Mouse (Mus musculus) gastrocnemius, adult 2 months (tissue): Measurements from ENCODE around the gene Arl5c. TPM values are rescaled to one million over a fixed set of nuclear protein-coding genes. Genes with fewer than 3 reads are reported as not detected.

Experiments used
- DNase-seq: peaks from one replicate; pipeline ENCODE4 v3.0.0; 2022
- H3K27ac ChIP-seq: fragments of 200-600 bp; 2 replicates; pipeline ENCODE4 v1.8.1; 2022; ENCODE audit warnings: mild to moderate bottlenecking
- H3K4me3 ChIP-seq: fragments of 200-600 bp; 2 replicates; pipeline ENCODE4 v1.8.1; 2022; ENCODE audit warnings: mild to moderate bottlenecking, moderate library complexity
- CTCF ChIP-seq: fragments of 200-600 bp; IDR thresholded peaks from 2 replicates; pipeline ENCODE4 v1.8.1; 2022; ENCODE audit warnings: antibody characterized with exemption, mild to moderate bottlenecking, moderate library complexity
- intact Hi-C: fragments of 180-260 bp; cut with DNase I; formaldehyde crosslinking; loops from one replicate; pipeline ENCODE4 v1.15.1; 2025
- total RNA-seq, 2 experiments: library from RNA; stranded (reverse); gene quantifications; 2 replicates each; pipeline ENCODE4 v1.2.3; 2021

Gene Arl5c
- total RNA-seq, 2 experiments from 2014 or later = 0.31 to 0.47 TPM

DNA sequence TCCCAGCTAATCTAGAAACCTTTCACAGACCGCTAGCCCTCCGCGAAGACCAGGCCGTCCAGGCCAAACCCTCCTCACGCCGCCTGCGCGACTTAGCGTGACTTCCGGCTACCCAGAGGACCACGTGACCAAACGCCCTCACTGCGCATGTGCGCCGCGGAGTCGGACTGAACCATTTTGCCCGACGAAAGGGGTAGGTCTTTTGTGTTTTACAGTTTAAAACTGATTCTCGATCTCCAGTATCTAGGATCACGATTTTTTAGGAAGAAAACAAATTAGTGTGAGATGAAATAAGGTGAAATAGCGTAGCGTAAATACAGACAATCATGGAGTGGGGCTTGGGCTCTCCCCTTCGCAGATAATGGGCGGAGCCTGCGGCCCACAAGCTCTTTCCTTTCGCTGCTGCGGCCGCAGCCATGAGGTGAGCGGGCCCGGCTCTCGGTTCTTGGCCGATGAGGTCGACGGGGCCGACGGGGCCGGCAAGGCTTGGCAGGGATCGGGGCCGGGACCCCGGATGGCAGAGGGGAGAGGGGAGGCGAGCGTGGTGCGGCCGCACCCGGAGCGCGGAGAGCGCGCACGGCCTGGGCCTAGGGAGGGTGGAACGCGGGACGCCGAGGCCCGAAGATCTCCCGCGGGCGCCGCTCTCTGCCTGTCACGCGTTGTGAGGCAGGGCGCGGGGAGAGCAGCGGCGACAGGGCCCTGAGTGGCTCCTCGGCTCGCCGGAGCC lies 30.8 kb upstream of the Arl5c start, which contains the start of gene Rpl19:
Gene Rpl19 (plus strand): TSS at position 141 of the 727 bp plus-strand sequence.
- no peak for TF ChIP-seq CTCF
- peak; percentile 96 for DNase-seq
- peak within 1 kb of the TSS; percentile 81 for H3K4me3 ChIP-seq
- intact Hi-C loops = loop anchor here (5.0 kb wide), 2 partner anchors 121 to 176 kb away; partner anchors contain the start of gene Cdk12
- H3K27ac ChIP-seq = peak within 1 kb of the TSS; percentile 97

DNA sequence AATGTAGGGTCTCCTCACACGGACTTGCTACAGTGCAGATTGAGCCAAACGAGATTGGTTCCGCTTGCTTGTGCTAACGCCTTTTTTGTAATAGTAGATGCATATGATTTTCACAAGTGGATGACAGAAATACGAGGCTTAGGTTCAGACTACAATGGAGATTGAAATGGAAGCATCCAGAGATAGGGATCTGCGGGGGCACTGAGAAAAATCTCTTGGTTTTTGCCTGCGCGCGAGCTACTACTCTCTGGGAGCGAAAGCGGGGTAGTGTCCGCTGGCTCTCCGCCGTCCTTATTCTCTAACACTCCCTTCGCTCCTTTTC lies 30.2 kb upstream of the Arl5c start:
- TF ChIP-seq CTCF = no peak
- H3K4me3 ChIP-seq = peak overlapping the region; percentile 81
- no peak for DNase-seq
- intact Hi-C loops = loop anchor here (5.0 kb wide), 2 partner anchors 121 to 176 kb away; partner anchors contain the start of gene Cdk12
- peak overlapping the region; percentile 97 for H3K27ac ChIP-seq

DNA sequence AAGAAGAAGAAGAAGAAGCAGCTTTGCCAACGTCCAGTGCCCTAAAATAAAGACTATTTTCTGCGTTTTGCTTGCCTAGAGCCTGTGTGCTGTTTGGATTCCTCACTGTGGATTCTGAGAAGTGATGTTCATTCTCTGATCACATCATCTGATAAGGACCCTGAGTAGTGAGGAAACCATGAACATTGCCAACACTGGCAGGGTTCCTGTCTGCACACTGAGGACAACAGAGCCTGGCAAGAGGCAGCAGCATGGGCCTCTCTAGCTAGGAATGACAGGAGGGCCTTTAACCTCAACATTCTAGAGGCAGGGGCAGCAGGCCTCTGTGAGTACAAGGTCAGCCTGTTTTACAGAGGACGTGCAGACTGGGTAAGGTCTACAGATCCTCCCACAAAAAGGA lies 28.5 kb upstream of the Arl5c start:
- intact Hi-C loops = no loop called here
- TF ChIP-seq CTCF = no peak
- Histone ChIP-seq H3K27ac (no peak overlapping the region), H3K4me3 (no peak overlapping the region)
- no peak for DNase-seq

- Histone ChIP-seq H3K27ac (peak within 1 kb of the TSS; percentile 88), H3K4me3 (peak within 1 kb of the TSS; percentile 87)
- DNase-seq = peak; percentile 80
- TF ChIP-seq CTCF = no peak
- intact Hi-C loops = no loop called here
These were observed 26.8 kb upstream of the Arl5c start, which contains the start of gene Cacnb1 for GRCm38 (mm10) chr11:98022555-98023371. Gene Cacnb1 (minus strand): TSS chr11:98023034.

DNA sequence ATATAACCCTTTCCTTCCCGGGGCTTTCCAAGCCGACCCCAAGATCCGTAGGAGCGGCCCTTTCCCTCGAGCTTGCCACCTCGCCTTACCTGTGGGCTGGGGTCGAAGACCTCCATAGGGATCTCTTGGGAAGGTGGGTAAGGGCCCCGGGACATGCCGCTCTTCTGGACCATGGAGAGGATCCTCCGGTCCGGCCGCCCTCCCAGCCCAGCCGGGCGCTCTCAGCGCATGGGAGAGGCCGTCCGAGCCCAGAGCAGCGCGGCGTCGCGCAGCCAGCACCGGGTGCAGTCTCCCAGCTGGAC lies 26.2 kb upstream of the Arl5c start:
- DNase-seq = no peak
- TF ChIP-seq CTCF = no peak
- peak overlapping the region; percentile 88 for H3K27ac ChIP-seq
- intact Hi-C loops = no loop called here
- H3K4me3 ChIP-seq = peak overlapping the region; percentile 87

- no peak for TF ChIP-seq CTCF
- intact Hi-C loops = no loop called here
- H3K27ac ChIP-seq = peak overlapping the region; percentile 88
These were observed 25.7 kb upstream of the Arl5c start for GRCm38 (mm10) chr11:98021565-98022252.

GRCm38 (mm10) chr11:98021118-98021517 lies 25.1 kb upstream of the Arl5c start:
- H3K4me3 ChIP-seq = peak overlapping the region; percentile 87
- TF ChIP-seq CTCF = no peak
- H3K27ac ChIP-seq = peak overlapping the region; percentile 88
- intact Hi-C loops = no loop called here
- no peak for DNase-seq

More at GRCm38 (mm10) chr11:98021565-98022252, 25.7 kb upstream of the Arl5c start:
- peak; percentile 56 for DNase-seq
- peak overlapping the region; percentile 87 for H3K4me3 ChIP-seq

GRCm38 (mm10) chr11:98020710-98021109 lies 24.7 kb upstream of the Arl5c start:
- Histone ChIP-seq H3K4me3 (no peak overlapping the region), H3K27ac (peak overlapping the region; percentile 96)
- intact Hi-C loops = no loop called here
- TF ChIP-seq CTCF = no peak
- DNase-seq = no peak

GRCm38 (mm10) chr11:98019883-98020610 lies 24.1 kb upstream of the Arl5c start:
- TF ChIP-seq CTCF = no peak
- DNase-seq = no peak
- intact Hi-C loops = no loop called here
- Histone ChIP-seq H3K27ac (peak overlapping the region; percentile 96), H3K4me3 (no peak overlapping the region; the same call in 1 of the 2 replicates)

- Histone ChIP-seq H3K4me3 (peak overlapping the region; percentile 18; the same call in 1 of the 2 replicates), H3K27ac (peak overlapping the region; percentile 96)
- TF ChIP-seq CTCF = peak; percentile 54
- peak; percentile 85 for DNase-seq
- intact Hi-C loops = no loop called here
These were observed 23.1 kb upstream of the Arl5c start for GRCm38 (mm10) chr11:98018858-98019641.

- Histone ChIP-seq H3K27ac (peak overlapping the region; percentile 96), H3K4me3 (peak overlapping the region; percentile 81)
- intact Hi-C loops = no loop called here
- DNase-seq = peak; percentile 86
- TF ChIP-seq CTCF = peak; percentile 58
These were observed 22.2 kb upstream of the Arl5c start for GRCm38 (mm10) chr11:98018222-98018621.

- intact Hi-C loops = no loop called here
- peak overlapping the region; percentile 96 for H3K27ac ChIP-seq
- H3K4me3 ChIP-seq = peak overlapping the region; percentile 81
- peak; percentile 87 for DNase-seq
- TF ChIP-seq CTCF = no peak
These were observed 20.8 kb upstream of the Arl5c start for GRCm38 (mm10) chr11:98016824-98017223.
